ENCODE assay signal across 27 mouse cellular contexts in the genomic region with DNA sequence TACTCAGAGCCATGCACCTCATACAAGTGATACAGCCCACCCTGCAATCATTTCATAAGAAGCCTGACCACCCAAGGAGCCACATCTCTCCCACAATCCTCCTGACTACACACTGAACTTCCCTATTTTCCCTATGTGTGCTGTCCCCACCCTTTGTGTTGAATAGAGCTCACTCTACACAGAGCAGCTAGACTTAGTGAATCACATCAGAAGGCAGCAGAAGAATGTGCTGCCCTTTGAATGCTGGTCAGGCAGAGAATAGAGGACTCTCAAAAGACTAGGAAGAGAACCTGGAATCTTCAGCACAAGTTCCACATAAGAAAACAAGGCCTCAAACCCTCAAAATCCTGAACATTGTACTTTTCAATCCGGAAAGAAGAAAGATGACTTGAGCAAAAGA. TPM values are rescaled to one million over a fixed set of nuclear protein-coding genes. Genes with fewer than 3 reads are reported as not detected.
"Had no signal": no experiment of that assay in that cellular context is flagged by ENCODE, and none has a peak within 500 bp of the region (broad histone marks: within the 10 kb centered on the region; RNA-seq: fewer than 3 reads in every experiment).

No protein-coding gene starts in this region.

- DNase-seq: lung, adult 18-20 months; lung, embryonic 14.5 days; lung, postnatal 14 days; lung, postnatal 36 days; midbrain, embryonic 14.5 days; retina, postnatal 1 day; right cerebral cortex, adult 18-20 months; right cerebral cortex, postnatal 25 days; right cerebral cortex, postnatal 4 days; spleen, adult 18-20 months; thymus, adult 18-20 months; thymus, postnatal 14 days; thymus, postnatal 36 days had no signal

- H3K4me3 ChIP-seq: megakaryocyte, embryonic 14.5 days; myocyte; neural tube, embryonic 13.5 days; neural tube, embryonic 15.5 days had no signal

- H3K27ac ChIP-seq: macrophage; neural tube, embryonic 13.5 days; neural tube, embryonic 15.5 days had no signal

- H3K4me1 ChIP-seq: neural tube, embryonic 13.5 days had no signal

- H3K9ac ChIP-seq: lung, embryonic 14.5 days; neural tube, embryonic 13.5 days; neural tube, embryonic 15.5 days had no signal

- H3K36me3 ChIP-seq: neural tube, embryonic 13.5 days; neural tube, embryonic 15.5 days had no signal

- H3K27me3 ChIP-seq: neural tube, embryonic 15.5 days had no signal

RNA-seq across cellular contexts. Expression of gene Gm281, which starts 7.8 kb away (rescaled TPM):
- total RNA-seq: megakaryocyte progenitor cell, adult 5-6 weeks had no signal
- polyA plus RNA-seq: liver, embryonic 16.5 days; macrophage; midbrain, embryonic 11.5 days; midbrain, embryonic 14.5 days; midbrain, embryonic 16.5 days; myocyte; neural tube, embryonic 11.5 days; neural tube, embryonic 13.5 days; neural tube, embryonic 15.5 days; small intestine, adult 2 months; stomach, embryonic 14.5 days; stomach, embryonic 16.5 days; thymus, postnatal 0 days had no signal
